Mouse (Mus musculus): ENCODE data around the gene Fmo4.
A peak's percentile ranks its signal among the peaks of the same experiment; 100 is the strongest.

The Fmo4 gene

GRCm38 (mm10) chr1:162813836-162814156 lies at the start of gene Fmo4:
Gene Fmo4 (minus strand): TSS chr1:162813972.
- peak; percentile 45 for DNase-seq

GRCm38 (mm10) chr1:162862328-162862727 lies 48.6 kb upstream of the Fmo4 start:
- peak; percentile 37 for DNase-seq

- no peak for DNase-seq
These were observed 46.3 kb upstream of the Fmo4 start for GRCm38 (mm10) chr1:162859996-162860605.

GRCm38 (mm10) chr1:162859545-162859976 lies 45.8 kb upstream of the Fmo4 start:
- no peak for DNase-seq

- no peak for DNase-seq
These were observed 45.0 kb upstream of the Fmo4 start for GRCm38 (mm10) chr1:162858748-162859130.

- DNase-seq, result no peak
These were observed 44.3 kb upstream of the Fmo4 start for GRCm38 (mm10) chr1:162857766-162858747.

- no peak for DNase-seq
These were observed 40.2 kb upstream of the Fmo4 start for GRCm38 (mm10) chr1:162853812-162854482.

GRCm38 (mm10) chr1:162847554-162847953 lies 33.8 kb upstream of the Fmo4 start:
- DNase-seq, result no peak

GRCm38 (mm10) chr1:162840211-162840610 lies 26.4 kb upstream of the Fmo4 start:
- no peak for DNase-seq

GRCm38 (mm10) chr1:162838976-162839375 lies 25.2 kb upstream of the Fmo4 start:
- DNase-seq, result no peak

- no peak for DNase-seq
These were observed 20.6 kb upstream of the Fmo4 start for GRCm38 (mm10) chr1:162834342-162834741.

- no peak for DNase-seq
These were observed 18.8 kb upstream of the Fmo4 start for GRCm38 (mm10) chr1:162832574-162832953.

GRCm38 (mm10) chr1:162831838-162832573 lies 18.2 kb upstream of the Fmo4 start:
- DNase-seq, result peak; percentile 85

- DNase-seq, result no peak
These were observed 5.5 kb upstream of the Fmo4 start for GRCm38 (mm10) chr1:162819280-162819679.

- DNase-seq, result no peak
These were observed 1.8 kb upstream of the Fmo4 start for GRCm38 (mm10) chr1:162815381-162816127.

- no peak for DNase-seq
These were observed 1.2 kb upstream of the Fmo4 start for GRCm38 (mm10) chr1:162814932-162815331.

GRCm38 (mm10) chr1:162813143-162813835 lies 483 bp downstream of the Fmo4 start:
- no peak for DNase-seq

- no peak for DNase-seq
These were observed 5.2 kb downstream of the Fmo4 start for GRCm38 (mm10) chr1:162808541-162808940.

GRCm38 (mm10) chr1:162807441-162807840 lies 6.3 kb downstream of the Fmo4 start:
- DNase-seq, result no peak

- DNase-seq, result no peak
These were observed 8.8 kb downstream of the Fmo4 start for GRCm38 (mm10) chr1:162805011-162805410.

- no peak for DNase-seq
These were observed 17.3 kb downstream of the Fmo4 start for GRCm38 (mm10) chr1:162796441-162796840.
